Mouse (Mus musculus): Measurements from ENCODE around the gene Acaca.

The Acaca gene

DNA sequence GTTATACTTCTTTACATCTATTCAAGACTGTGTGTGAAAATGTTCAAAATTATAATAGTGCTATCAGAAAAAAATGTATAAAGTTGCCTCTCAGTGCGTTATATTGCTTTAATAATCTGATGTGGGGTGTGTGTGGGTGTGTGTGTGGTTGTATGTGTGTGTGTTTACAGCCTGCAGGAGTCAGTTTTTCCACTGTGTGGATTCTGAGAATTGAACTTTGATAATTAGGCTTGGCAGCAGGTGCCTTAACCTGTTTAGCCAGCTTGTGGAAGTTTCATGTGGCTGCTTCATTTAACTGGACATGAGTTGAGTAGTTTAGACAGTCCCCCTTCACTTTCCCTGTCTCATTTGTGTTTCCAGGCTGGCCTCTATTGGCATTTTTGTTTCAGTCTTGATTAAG, 117.9 kb downstream of the Acaca start:
- no peak for DNase-seq (ENCODE audit: low read depth, low spot score)
- Histone ChIP-seq H3K27me3 (ENCODE audit: control insufficient read depth, insufficient read depth, low read length, poor library complexity, severe bottlenecking) (no peaks in the 10 kb centered on the region), H3K36me3 (ENCODE audit: control insufficient read depth, insufficient read depth, low read length, poor library complexity, severe bottlenecking) (no peaks in the 10 kb centered on the region)

DNA sequence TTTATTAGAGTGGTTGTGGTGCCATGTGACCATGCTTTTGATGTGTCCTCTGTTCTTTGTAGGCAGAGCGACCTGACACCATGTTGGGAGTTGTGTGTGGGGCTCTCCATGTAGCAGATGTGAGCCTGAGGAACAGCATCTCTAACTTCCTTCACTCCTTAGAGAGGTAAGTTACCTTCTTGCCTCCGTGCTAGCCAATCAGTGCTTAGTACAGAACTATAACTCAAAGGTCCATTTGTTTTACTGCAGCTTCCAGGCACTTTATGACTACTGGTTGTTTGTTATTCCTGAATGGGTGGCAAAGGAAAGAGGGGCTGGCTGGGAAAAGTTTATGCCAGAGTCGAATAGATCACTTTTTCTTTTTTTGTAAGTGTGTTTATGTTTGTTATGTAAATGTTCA, 121.7 kb downstream of the Acaca start:
- no peak for DNase-seq (ENCODE audit: low read depth, low spot score)
- H3K27me3 ChIP-seq (ENCODE audit: control insufficient read depth, insufficient read depth, low read length, poor library complexity, severe bottlenecking), result no peaks in the 10 kb centered on the region
- H3K36me3 ChIP-seq (ENCODE audit: control insufficient read depth, insufficient read depth, low read length, poor library complexity, severe bottlenecking), result 0 out of 2 replicates have a peak, but pooled peaks cover 3% of the 10 kb centered on the region

- DNase-seq (ENCODE audit: low read depth, low spot score), result no peak
- H3K27me3 ChIP-seq (ENCODE audit: control insufficient read depth, insufficient read depth, low read length, poor library complexity, severe bottlenecking), result no peaks in the 10 kb centered on the region
Measured at GRCm38 (mm10) chr11:84252425-84252824, 123.0 kb downstream of the Acaca start.

GRCm38 (mm10) chr11:84255879-84256278, 126.4 kb downstream of the Acaca start:
- DNase-seq (ENCODE audit: low read depth, low spot score), result no peak
- Histone ChIP-seq H3K27me3 (ENCODE audit: control insufficient read depth, insufficient read depth, low read length, poor library complexity, severe bottlenecking) (no peaks in the 10 kb centered on the region), H3K36me3 (ENCODE audit: control insufficient read depth, insufficient read depth, low read length, poor library complexity, severe bottlenecking) (0 out of 2 replicates have a peak, but pooled peaks cover 3% of the 10 kb centered on the region)

More at GRCm38 (mm10) chr11:84252425-84252824, 123.0 kb downstream of the Acaca start:
- H3K36me3 ChIP-seq (ENCODE audit: control insufficient read depth, insufficient read depth, low read length, poor library complexity, severe bottlenecking), result 0 out of 2 replicates have a peak, but pooled peaks cover 3% of the 10 kb centered on the region

DNA sequence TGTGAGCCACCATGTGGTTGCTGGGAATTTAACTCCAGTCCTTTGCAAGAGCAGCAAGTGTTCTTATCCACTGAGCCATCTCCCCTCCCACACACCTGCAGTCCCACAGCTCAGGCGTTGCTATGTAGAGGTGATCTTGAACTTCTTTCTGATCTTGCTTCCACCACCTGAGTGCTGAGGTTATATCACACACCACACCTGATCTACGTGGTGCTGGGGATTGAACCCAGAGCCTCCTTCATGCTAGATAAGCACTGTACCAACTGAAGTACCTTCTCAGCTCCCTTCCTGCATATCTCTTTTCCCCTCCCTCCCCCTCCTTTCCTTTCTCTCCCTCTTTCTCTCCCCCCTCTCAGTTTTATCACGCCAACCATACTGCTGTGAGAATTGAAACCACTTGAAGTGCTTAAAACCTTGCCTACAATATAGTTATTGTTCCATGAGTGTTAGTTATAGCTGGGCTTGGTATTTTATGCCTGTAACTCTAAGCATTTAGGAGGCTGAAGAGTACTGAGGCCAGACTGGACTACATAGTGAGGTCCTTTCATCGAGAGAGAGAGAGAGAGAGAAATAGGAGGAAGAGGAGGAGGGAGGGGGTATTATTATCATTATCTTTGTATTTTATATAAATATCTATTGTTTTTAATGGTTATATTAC, 128.7 kb downstream of the Acaca start:
- Histone ChIP-seq H3K36me3 (ENCODE audit: control insufficient read depth, insufficient read depth, low read length, poor library complexity, severe bottlenecking) (peaks cover 5% of the 10 kb centered on the region; the same call in 1 of the 2 replicates), H3K27me3 (ENCODE audit: control insufficient read depth, insufficient read depth, low read length, poor library complexity, severe bottlenecking) (no peaks in the 10 kb centered on the region)
- DNase-seq (ENCODE audit: low read depth, low spot score), result no peak

- Histone ChIP-seq H3K36me3 (ENCODE audit: control insufficient read depth, insufficient read depth, low read length, poor library complexity, severe bottlenecking) (peaks cover 3% of the 10 kb centered on the region), H3K27me3 (ENCODE audit: control insufficient read depth, insufficient read depth, low read length, poor library complexity, severe bottlenecking) (no peaks in the 10 kb centered on the region)
- DNase-seq (ENCODE audit: low read depth, low spot score), result peak; percentile 59
Measured at GRCm38 (mm10) chr11:84264490-84264889, 135.0 kb downstream of the Acaca start.

GRCm38 (mm10) chr11:84268068-84268467, 138.6 kb downstream of the Acaca start:
- Histone ChIP-seq H3K27me3 (ENCODE audit: control insufficient read depth, insufficient read depth, low read length, poor library complexity, severe bottlenecking) (no peaks in the 10 kb centered on the region), H3K36me3 (ENCODE audit: control insufficient read depth, insufficient read depth, low read length, poor library complexity, severe bottlenecking) (peaks cover 3% of the 10 kb centered on the region)
- DNase-seq (ENCODE audit: low read depth, low spot score), result peak; percentile 44

DNA sequence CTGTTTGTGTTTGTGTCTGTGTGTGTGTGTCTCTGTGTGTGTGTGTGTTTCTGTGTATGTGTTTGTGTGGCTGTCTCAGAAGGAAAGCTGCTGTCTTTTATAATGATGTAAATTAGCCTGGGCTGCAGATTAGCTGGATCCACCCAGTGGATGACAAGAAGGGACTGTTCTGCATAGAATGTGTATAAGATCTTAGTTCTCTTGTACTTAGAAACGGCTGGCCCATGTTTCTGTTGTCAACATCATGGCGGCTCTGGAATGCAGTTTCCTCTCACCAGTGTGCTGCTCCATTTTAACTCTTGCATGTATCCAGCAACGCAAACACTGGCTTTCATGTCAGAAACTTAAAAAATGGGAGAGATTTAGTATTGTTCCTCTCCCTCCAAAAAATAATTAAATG, 141.0 kb downstream of the Acaca start:
- Histone ChIP-seq H3K36me3 (ENCODE audit: control insufficient read depth, insufficient read depth, low read length, poor library complexity, severe bottlenecking) (peaks cover 3% of the 10 kb centered on the region), H3K27me3 (ENCODE audit: control insufficient read depth, insufficient read depth, low read length, poor library complexity, severe bottlenecking) (no peaks in the 10 kb centered on the region)

DNA sequence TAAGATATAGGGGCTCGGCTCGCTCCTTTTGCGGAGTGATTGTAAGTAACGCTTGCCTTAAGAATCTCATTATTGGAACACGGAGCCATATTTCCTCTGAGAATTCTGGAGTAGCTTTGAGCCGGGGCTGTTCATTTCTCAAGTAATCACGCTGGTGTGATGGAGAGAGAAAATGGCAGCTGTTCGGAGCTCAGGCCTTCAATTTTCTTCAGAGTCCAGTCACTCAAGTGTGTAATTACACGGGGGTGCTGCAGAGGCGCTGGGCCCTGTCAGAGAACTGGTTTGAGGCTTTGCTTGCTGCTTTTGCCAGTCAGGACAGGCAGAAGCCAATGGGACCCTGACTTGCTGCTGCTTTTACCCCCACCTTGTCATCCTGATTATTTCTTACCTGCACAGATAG, 142.5 kb downstream of the Acaca start:
- Histone ChIP-seq H3K36me3 (ENCODE audit: control insufficient read depth, insufficient read depth, low read length, poor library complexity, severe bottlenecking) (peaks cover 2% of the 10 kb centered on the region; the same call in 1 of the 2 replicates), H3K27me3 (ENCODE audit: control insufficient read depth, insufficient read depth, low read length, poor library complexity, severe bottlenecking) (no peaks in the 10 kb centered on the region)
- no peak for DNase-seq (ENCODE audit: low read depth, low spot score)

More for the DNA sequence above, 141.0 kb downstream of the Acaca start:
- DNase-seq (ENCODE audit: low read depth, low spot score), result no peak

- DNase-seq (ENCODE audit: low read depth, low spot score), result no peak
- Histone ChIP-seq H3K36me3 (ENCODE audit: control insufficient read depth, insufficient read depth, low read length, poor library complexity, severe bottlenecking) (peaks cover 2% of the 10 kb centered on the region; the same call in 1 of the 2 replicates), H3K27me3 (ENCODE audit: control insufficient read depth, insufficient read depth, low read length, poor library complexity, severe bottlenecking) (no peaks in the 10 kb centered on the region)
Measured at GRCm38 (mm10) chr11:84272574-84272973, 143.1 kb downstream of the Acaca start.

DNA sequence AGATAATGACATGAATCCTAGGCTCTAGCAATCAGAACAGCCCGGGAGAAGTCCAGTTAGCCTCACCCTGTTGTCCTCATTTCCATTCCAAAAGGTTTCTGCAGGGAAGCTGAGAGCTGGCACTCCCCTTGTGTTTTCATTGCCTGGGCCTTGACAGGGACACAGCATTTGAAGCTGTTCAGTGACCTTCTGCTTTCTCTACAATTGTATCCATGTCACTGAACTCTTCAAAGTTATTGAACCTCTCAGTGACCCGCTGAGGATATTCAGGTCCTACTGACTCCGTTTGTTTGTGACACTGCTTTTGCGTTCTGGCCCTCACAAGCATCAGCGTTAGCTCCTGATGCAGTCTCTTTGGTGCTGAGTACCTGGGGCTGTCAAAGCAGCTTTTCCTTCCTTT, 147.5 kb downstream of the Acaca start:
- Histone ChIP-seq H3K27me3 (ENCODE audit: control insufficient read depth, insufficient read depth, low read length, poor library complexity, severe bottlenecking) (no peaks in the 10 kb centered on the region), H3K36me3 (ENCODE audit: control insufficient read depth, insufficient read depth, low read length, poor library complexity, severe bottlenecking) (0 out of 2 replicates have a peak, but pooled peaks cover 2% of the 10 kb centered on the region)
- no peak for DNase-seq (ENCODE audit: low read depth, low spot score)

- no peaks in the 10 kb centered on the region for H3K27me3 ChIP-seq (ENCODE audit: control insufficient read depth, insufficient read depth, low read length, poor library complexity, severe bottlenecking)
- no peaks in the 10 kb centered on the region for H3K36me3 ChIP-seq (ENCODE audit: control insufficient read depth, insufficient read depth, low read length, poor library complexity, severe bottlenecking)
- no peak for DNase-seq (ENCODE audit: low read depth, low spot score)
Measured at GRCm38 (mm10) chr11:84281280-84281679, 151.8 kb downstream of the Acaca start.

GRCm38 (mm10) chr11:84282944-84283703, 153.7 kb downstream of the Acaca start:
- H3K36me3 ChIP-seq (ENCODE audit: control insufficient read depth, insufficient read depth, low read length, poor library complexity, severe bottlenecking), result no peaks in the 10 kb centered on the region
- no peaks in the 10 kb centered on the region for H3K27me3 ChIP-seq (ENCODE audit: control insufficient read depth, insufficient read depth, low read length, poor library complexity, severe bottlenecking)
- no peak for DNase-seq (ENCODE audit: low read depth, low spot score)

DNA sequence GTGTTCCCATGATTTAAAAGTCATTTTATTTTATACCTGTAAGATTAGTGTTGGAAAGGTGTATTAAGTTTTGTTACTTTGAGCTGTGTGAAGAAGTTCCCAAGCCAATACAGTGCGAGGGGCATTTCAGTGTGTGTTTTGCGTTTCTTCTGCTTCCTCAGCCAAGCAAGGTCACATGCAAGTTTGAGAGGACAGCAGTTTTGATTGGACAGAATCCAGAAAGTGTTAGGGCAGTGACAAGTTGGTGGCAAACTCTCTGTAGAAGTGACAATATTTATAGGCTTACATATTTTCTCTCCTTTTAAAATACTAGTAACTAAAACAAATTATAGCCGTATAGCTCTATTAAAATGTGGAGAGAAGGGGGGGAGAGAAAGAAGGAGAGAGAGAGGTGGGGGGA, 161.3 kb downstream of the Acaca start:
- DNase-seq (ENCODE audit: low read depth, low spot score), result no peak
- peaks cover 2% of the 10 kb centered on the region; the same call in 1 of the 2 replicates for H3K36me3 ChIP-seq (ENCODE audit: control insufficient read depth, insufficient read depth, low read length, poor library complexity, severe bottlenecking)
- H3K27me3 ChIP-seq (ENCODE audit: control insufficient read depth, insufficient read depth, low read length, poor library complexity, severe bottlenecking), result no peaks in the 10 kb centered on the region

DNA sequence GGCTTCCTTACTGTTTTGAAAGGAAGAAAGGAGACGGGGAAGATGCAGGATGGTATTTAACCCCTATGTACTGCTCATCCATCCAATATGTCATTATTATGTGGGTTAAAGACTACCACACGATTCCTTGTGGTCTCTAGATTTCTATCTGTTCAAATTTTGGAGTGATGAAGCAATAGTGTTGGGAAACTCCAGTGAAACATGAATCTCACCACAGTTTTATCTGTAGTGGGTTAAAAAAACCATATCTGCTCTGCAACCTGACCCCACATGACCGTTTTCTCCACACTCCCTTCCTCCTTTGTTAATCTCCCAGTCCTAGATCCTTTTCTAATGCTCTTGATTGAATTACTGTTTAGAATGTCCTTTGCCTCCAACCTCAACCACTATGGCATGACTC, 163.1 kb downstream of the Acaca start:
- H3K27me3 ChIP-seq (ENCODE audit: control insufficient read depth, insufficient read depth, low read length, poor library complexity, severe bottlenecking), result no peaks in the 10 kb centered on the region
- H3K36me3 ChIP-seq (ENCODE audit: control insufficient read depth, insufficient read depth, low read length, poor library complexity, severe bottlenecking), result peaks cover 2% of the 10 kb centered on the region; the same call in 1 of the 2 replicates
- DNase-seq (ENCODE audit: low read depth, low spot score), result no peak

Measured in splenic B cell, adult 2 months (primary cell).